Mouse (Mus musculus) cerebellum, adult 9-11 months (tissue): Measurements from ENCODE around the gene Insm1.

ENCODE experiments used
- DNase-seq: peaks from one replicate; pipeline ENCODE4 v3.0.0; 2022

The Insm1 gene

DNA sequence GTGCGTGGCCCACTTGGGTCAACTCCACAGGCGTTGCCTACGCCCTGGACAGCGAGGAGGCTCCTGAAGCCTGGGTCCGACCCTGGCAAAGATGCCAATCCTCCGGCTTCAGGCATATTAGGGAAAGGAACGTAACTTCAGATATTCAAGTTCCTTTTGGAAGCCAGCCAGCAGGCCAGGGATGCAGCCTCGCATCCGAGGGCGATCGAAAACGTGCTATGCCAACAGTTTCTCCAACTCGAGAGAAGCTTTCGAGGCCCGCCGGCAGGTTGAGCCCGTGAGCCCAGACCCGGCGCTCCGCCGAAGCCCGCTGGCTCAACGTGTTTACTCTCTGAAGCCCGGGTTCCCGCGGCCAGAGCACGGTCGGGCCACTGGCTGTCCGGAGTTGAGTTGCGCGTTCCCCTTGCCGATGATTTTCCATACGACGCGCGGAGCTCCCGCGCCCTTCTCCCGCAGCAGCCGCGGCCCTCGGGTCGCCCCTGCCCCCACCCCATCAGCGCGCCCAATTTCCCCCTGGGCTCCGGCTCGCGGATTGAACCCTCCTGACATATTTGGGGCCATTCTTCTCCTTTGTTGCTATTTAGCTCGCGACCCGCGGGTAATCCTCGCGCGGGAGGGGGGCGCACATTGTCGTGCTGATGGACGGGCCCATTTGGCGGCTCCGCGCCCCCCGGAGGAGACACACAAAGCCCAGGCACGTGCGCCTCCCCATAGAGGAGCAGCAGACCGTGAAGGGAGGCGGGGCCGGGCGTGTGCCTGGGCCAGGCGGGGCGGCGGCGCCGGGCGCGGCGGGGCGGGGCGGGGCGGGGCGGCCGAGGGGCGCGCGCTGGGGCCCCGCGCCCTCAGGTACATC, at the start of gene Insm1:
Gene Insm1, plus strand, starts transcription at position 846 of the 853 bp plus-strand sequence.
- peak; percentile 31 for DNase-seq

DNA sequence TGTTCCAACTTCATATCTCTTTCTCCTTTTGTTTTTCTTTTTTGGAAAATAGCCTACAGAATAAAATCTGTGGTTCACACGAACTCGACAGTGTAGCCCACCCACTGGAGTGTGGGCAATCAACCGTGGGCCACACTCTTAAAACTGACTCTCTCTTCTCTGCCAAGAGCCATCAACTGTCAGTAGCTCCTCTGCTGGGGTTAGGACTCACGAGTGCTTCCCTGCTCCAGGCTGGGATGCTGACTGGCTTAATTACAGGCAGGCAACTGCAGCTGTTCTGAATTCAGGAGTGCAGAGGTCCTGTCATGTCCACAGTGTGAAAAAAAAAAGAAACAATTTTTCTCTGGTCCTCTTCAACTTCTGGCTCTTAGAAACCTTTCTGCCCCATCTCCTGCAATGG, 49.6 kb upstream of the Insm1 start:
- DNase-seq, result no peak

DNA sequence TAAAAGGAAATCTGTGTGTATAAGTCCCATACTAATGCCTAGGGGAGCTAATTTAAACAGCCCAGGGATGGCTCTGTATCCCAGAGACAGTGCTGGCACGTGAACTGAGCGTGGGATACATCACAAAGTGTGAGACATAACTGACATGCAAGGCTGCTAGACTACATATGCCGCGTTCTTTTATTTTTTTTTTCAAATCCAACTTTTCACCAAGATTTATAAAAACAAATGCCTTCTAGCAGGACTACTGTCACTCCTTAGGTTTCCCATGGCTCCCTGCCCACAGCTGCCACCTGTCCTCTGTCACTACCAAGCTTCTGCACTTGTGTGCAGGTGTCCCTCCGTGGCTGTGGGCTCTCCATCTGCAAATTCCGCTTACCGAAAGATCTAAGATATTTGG, 47.5 kb upstream of the Insm1 start:
- no peak for DNase-seq

DNA sequence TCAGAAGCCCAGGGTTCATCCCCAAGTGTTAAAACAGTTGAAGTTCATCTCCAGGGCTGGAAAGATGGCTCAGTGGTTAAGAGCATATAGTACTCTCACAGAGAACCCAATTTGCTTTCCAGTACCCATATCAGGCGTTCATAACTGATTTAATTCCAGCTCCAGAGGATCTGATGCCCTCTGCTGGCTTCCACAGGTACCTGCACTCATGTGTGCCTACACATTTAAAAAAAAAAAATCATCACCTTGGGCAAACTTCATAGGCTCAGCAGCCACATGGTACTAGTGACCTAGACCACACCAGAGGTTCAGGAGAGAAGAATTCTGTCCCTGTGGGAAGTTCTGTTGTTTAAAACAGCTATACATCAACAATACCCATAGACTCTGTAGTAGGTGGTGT, 43.0 kb upstream of the Insm1 start:
- no peak for DNase-seq

DNA sequence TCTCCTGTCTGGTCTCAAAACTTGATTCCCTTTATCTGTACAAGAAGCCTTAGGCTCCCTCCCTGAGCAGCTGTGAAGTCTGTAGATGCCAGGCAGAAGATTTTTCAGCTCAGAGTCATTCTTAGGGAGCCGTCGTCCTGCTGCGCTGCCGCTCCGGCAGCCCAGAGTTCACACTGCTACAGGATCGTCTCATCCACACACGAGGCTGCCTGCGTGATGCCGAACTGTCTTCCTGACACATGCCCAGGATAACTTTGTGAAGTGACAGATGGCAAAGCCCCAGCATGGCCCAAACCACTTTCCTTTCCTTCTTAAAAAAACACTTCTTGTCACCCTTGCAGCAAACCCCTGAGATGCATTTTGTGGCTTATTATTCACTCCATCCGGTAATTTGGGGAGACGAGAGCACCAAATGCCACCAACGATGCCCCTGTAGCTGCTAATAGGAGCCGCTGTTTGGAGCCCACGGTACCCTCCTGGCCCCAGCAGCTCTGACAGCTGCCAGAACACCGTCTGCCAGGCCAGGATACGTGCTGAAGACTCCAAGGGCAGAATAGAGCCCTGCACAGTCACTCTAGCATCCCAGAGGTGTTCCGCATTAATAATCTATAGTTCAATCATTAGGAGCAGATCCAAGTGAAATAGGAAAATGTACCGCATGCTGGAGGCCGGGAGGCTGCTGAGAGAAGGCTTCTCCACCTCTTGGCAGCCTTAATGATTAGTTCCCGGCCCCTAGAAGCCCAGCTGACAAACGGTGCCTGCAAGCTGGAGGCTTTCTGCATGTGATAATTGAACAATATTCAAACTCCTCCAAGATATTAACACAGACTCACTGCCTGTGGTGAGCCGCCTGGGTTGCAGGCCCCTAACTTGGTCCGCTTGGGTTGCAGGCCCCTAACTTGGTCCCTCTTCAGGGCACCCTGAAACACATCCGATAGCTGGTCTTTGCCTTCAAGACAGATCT, 37.6 kb upstream of the Insm1 start:
- DNase-seq, result no peak

DNA sequence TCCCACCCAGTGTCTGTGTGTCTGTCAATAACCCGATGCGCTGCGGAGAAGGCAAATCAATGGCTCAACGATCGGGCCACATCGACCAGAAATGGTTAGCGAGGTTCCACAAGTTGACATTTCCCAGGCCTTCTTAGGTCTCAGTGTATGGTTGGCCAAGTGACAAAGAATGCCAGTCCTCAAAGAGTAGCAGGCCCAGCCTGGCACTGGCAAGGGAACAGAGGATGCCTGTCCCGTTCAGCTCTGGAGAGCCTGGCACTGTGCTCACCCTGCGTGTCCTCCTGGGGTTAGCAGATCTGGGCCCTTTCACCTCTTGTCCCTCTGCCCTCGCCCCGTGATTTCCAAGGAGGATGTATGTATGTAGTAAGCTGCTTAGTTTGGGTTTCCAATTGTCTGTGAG, 25.6 kb upstream of the Insm1 start:
- DNase-seq, result no peak

DNA sequence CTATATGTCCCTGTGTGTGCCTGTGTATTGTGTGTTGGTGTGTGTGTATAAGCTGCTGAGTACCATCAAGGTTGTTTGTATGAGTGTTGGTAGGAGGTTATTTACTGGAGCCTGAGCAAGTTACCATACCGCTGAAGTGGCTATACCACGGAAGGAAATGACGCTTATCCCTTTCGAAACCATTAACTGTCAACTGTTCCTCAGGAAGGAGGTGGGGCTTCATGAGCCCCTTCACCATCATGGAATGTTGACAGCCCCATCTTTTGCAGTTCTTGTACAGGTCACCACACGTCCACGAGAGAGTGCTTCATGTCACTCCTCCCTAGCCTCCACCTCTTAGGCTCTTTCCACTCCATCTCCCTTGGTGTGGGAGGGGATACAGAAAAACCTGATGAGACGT, 23.8 kb upstream of the Insm1 start:
- DNase-seq, result no peak

DNA sequence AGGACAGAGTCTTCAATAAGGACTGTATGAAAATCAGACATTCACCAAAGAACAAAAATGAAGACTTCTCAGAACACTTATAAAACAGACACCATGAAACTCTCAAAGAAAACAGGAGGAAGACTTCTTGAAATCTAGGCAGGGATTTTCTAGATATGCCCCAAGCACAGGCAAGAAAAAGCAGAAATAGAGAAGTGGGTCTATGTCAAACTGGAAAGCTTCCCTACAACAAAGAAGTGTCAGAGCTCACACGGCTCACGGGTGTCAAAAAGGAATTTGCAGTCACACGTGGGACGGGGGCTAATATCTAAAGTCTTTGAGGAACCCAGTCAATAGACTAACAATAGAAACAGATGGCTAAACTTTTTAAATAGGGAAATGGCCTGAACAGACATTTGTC, 10.8 kb upstream of the Insm1 start:
- no peak for DNase-seq

DNA sequence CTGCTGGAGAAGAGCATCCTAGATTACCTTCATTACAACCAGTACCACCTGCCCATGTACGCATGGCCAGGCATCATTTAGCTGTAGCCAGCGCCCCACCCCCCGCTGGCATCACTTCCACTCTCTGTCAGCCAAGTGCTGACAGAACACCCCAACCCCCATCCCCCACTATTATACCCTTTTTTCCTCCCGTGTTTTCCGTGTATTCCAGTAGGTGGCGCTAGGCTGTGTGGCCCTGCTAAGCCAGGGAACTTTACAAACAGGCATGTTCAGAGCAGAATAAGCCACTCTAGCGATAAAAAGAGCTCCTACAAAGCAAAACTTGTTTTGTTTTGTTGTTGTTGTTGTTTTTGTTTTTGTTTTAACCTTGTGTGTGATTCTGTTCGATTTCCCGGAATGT, 7.0 kb upstream of the Insm1 start:
- peak; percentile 17 for DNase-seq

DNA sequence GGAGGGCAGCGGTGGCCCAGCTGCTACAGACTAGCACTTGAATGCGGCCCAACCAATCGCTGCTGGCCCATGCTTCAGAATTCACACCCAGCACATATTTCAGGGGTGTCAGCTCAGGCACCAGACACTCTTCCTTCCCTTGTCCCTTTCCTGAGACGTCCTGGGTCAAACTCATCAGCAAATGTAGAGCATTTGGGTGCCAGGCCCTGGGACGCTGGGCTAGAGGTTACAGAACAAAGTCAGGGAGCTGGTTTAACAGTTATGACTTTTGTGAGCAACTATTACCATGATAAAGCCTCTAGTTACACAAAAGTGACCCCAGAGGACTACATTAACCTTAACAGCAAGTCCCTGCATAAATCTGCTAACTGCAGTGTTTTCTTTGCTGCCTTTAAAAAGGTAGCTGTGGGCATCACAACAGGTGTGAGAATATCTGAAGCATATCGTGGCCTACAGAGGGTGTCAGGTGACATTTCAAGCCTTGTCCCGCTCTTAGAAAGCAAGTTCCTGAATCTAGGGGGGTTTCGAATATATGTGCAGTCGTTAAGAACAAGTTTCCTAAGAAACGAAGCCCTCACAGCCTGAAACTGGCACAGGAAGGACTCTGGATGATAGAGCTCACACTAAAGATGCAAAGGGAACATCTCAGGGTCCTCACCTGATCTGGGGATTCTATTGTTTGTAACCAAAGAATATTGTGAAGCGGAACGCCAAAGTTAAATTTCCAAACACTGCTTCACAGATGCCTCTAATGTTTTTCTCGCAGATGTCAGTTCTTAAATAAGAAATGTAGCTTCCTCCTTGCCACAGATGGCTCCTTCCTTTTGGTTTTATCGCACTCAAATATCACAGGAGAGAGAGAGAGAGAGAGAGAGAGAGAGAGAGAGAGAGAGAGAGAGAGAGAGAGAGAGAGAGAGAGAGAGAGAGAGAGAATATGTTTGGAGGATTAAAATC, 5.3 kb upstream of the Insm1 start:
- no peak for DNase-seq

DNA sequence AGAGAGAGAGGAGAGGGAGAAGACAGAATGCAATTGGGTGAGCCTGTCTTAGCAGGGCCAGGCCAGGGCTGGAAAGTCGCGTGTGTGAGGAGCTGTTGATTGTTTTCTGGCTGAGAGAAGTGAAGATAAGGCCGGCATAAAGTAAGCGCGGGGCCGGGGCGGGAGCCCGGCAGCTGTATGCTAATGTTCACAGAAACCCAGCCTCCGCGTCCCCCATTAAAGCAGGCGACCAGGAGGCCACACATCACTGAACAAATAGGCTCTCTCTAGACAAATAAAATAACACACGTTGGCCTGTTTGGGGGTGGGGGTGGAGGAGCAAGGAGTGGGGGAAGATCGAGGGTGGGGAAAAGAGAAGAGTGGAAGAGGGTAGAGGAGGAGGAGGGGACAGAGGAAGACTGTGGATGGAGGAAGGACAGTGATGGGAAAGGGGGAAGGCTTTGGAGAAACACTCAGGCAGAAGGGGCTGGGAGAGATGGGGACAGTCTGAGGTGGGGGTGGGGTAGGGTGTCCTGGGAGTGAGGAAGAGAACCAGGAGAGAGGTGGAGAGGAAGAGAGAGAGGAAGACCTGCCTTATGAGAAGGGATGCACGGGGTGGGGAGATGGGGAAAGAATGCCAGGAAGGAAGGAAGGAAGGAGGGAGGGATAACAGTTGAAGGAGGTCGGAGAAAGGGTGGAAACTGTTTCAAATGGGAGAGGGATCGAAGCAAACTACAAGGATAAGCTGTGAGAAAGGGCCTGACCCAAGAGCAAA, 4.3 kb upstream of the Insm1 start:
- DNase-seq, result no peak

DNA sequence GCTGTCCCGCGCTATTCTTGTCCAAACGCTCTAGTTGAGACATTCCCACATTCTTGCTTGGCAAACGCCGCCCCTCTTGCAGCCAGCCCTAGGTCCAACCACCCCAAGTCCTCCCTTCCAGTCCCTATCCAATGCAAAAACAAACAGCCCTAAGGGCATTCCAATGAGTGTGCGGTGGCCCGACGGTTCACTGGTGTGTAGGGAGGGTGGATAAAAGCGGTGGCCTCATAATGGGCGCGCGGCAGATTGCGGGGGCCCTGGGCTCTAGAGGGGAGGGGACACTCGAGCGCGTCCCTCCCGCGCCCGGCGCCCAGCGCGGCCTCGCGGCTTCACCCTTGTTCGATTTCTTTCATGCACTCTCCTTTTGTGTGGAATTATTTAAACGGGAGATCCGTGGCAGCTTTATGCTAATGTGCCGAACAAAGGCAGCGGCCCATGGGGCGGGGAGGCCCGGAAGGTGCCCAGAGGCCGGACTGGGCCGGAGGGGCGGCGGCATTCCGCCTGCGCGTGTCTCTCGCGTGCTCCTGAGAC, 3.5 kb upstream of the Insm1 start:
- no peak for DNase-seq

DNA sequence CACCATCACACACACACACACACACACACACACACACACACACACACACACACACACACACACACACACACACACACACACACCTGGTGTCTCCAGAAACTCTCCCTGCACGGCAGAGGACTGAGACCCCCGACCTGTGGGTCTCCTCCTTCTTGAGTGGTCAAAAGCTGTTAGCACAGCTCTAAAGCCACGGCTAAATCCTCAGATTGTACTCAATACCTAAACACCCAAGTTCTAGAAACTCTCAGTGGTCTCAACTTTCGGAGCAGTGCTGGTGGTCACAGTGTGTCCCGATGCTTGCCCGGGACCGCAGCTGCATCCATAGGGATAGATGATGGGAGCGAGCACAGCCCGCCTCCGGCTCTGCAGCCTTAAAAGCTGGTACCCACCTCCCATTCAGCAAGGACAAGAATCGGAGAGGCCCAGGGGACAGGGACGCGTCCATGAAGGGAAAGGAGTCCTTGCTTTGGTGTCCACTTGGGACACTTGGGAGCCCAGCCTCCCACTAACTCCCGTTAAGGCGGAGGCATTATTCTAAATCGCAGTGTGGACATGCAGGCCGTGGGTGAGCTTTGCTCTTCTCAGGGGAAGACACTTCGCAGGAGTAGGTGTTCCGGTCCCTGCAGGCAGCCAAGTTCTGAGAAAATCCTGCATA, 2.7 kb upstream of the Insm1 start:
- no peak for DNase-seq

DNA sequence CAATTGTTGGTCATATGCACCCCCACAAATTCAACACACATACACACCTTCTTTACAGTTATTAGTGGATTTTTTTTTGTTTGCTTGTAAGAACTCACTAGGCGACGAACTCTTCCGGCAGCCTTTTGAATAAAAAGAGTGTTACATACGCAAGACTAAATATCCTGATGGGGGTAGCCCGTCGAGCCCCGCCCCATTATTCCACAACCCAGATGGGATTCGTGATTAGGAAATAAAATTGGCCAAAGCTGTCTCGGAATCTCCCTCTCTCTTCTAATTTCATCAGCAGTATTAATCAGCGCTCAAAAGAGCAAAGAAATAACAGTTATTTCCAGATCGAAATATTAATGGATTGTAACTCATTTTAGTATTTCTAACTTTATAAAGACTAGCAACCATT, 1.9 kb upstream of the Insm1 start:
- DNase-seq, result no peak

DNA sequence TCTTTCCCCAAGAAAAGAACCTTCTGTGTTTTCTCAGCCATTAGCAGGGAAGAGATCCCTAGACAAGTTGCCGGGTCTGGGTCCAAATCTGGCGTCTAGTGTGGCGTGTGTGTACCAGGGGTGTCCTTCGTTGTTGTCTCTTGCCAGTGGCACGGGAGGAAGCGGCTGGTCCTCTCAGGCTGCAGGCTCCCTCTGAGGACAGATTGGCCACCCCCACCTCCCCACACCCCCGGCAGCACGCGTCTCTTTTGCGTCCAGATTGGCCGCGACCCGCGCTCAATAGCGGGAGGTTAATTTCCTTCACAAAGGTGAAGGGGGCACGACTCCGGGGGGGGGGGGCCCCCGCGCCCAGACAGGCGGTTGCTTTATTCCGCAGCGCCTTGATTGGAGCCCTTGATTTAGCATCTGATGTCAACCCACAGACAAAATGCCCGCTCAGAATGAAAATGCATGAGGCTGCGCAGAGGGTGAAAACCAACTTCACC, 1.1 kb upstream of the Insm1 start:
- DNase-seq, result peak; percentile 9

DNA sequence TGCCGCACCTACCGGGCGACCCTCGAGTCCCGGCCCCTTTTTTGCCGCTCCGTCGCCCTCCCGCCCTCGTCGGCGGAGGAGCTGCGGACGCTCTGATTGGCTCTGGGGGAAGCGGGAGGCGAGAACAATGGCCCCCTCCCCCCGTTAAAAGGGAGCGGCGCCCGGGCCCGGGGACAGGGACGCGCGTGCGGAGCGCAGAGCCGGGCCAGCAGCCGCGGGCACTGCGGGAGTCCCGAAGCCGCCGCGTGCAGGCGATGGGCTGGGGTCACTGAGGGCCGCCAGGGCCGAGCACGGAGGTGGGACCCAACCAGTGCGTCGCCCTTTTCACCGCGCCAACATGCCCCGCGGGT, 183 bp downstream of the Insm1 start:
- DNase-seq, result peak; percentile 7

DNA sequence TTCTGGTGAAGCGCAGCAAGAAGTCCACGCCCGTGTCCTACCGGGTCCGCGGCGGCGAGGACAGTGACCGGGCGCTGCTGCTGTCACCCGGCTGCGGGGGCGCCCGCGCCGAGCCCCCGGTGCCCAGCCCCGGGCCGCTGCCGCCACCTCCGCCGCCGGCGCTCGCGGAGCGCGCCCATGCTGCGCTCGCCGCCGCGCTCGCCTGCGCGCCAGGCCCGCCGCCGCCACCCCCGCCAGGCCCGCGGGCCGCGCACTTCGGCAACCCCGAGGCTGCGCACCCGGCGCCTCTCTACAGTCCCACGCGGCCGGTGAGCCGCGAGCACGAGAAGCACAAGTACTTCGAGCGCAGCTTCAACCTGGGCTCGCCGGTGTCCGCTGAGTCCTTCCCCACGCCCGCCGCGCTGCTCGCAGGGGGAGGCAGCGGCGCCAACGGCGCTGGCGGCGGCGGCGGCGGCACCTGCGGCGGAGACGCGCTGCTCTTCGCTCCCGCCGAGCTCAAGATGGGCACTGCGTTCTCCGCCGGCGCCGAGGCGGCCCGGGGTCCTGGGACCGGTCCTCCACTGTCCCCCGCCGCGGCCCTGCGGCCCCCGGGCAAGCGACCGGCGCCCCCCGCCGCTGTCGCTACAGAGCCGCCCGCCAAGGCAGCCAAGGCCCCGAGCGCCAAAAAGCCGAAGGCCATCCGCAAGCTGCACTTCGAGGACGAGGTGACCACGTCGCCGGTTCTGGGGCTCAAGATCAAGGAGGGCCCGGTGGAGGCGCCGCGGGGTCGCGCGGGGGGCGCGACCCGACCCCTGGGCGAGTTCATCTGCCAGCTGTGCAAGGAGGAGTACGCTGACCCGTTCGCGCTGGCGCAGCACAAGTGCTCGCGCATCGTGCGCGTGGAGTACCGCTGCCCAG, 806 bp downstream of the Insm1 start:
- peak; percentile 21 for DNase-seq

DNA sequence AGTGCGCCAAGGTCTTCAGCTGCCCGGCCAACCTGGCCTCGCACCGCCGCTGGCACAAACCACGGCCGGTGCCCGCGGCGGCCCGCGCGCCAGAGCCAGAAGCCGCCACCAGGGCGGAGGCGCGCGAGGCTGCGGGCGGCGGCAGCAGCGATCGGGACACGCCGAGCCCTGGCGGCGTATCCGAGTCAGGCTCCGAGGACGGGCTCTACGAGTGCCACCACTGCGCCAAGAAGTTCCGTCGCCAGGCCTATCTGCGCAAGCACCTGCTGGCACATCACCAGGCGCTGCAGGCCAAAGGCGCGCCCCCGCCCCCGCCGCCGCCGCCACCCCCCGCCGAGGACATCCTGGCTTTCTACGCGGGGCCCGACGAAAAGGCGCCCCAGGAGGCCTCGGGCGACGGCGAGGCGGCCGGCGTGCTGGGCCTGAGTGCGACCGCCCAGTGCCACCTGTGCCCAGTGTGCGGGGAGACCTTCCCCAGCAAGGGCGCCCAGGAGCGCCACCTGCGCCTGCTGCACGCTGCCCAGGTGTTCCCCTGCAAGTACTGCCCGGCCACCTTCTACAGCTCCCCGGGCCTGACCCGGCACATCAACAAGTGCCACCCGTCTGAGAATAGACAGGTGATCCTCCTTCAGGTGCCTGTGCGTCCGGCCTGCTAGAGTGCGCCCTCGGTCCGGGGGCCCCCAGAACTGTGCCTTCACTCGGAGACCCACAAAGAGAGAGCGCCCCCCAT, 1.6 kb downstream of the Insm1 start:
- peak; percentile 16 for DNase-seq

DNA sequence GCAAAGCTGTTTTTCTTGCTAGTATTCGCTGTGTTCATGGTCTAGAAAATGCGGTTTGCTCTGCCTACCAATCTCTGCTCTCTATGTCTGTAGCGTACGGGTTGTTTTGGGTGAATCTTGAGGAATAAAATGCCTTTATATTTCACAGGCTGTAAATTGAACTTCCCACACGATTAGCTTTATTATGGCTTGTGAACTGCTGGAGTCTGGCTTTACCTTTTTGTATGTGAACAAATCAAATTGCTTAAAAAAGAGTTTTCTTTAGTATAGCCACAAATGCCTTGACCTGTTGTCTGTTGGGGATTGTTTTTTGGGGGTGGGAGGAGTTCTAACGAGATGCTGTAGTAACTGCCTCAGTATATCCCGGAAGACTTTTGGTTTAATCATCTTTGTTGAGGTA, 2.4 kb downstream of the Insm1 start:
- no peak for DNase-seq
